Comparison of ENCODE assay signal across 8 mouse cellular contexts in genomic region chr11:75769206-75769605, GRCm38 (mm10). TPM values are rescaled to one million over a fixed set of nuclear protein-coding genes. Genes with fewer than 3 reads are reported as not detected.
DNase-seq lines count a peak whose midpoint lies in the region; ATAC-seq and TF ChIP-seq lines count a peak whose summit lies in the region.

No protein-coding gene starts in this region.

- peak; percentile 79 for DNase-seq in NIH3T3 (ENCODE audit: low read depth)
- DNase-seq in cerebellum, adult 9-11 months, result peak; percentile 87
- DNase-seq in frontal cortex, adult 2 months (ENCODE audit: extremely low spot score in 1 of 2, low spot score in 1 of 2), result peak; percentile 52 to 84
- DNase-seq in hindbrain, embryonic 11.5 days (ENCODE audit: low spot score), result peak; percentile 89
- peak; percentile 79 to 83 for DNase-seq in layer of hippocampus, postnatal 10 days (ENCODE audit: low spot score in 2 of 2)
- peak; percentile 95 for DNase-seq in lung, postnatal 0 days (ENCODE audit: low spot score)
- DNase-seq in ovary, postnatal 14 days (ENCODE audit: low spot score), result peak; percentile 85
- DNase-seq in thymus, postnatal 10 days (ENCODE audit: low spot score in 2 of 2), result peak; percentile 67 to 78

- no peaks in the 10 kb centered on the region for H3K27me3 ChIP-seq in hindbrain, embryonic 11.5 days (ENCODE audit: control insufficient read depth, insufficient read depth, low read length)
- H3K27me3 ChIP-seq in lung, postnatal 0 days (replicated peaks; ENCODE audit: insufficient read depth, low read length), result no peaks in the 10 kb centered on the region

- no peaks in the 10 kb centered on the region for H3K9me3 ChIP-seq in hindbrain, embryonic 11.5 days (ENCODE audit: control insufficient read depth, low read length)
- H3K9me3 ChIP-seq in lung, postnatal 0 days (ENCODE audit: low read length), result no peaks in the 10 kb centered on the region

- H3K4me1 ChIP-seq in hindbrain, embryonic 11.5 days (replicated peaks; ENCODE audit: control insufficient read depth, insufficient read depth, low read length), result no peaks in the 10 kb centered on the region
- 0 out of 2 replicates have a peak, but pooled peaks cover 9% of the 10 kb centered on the region for H3K4me1 ChIP-seq in lung, postnatal 0 days (ENCODE audit: insufficient read depth, low read depth, low read length)

- TF ChIP-seq EP300 in lung, postnatal 0 days (IDR thresholded peaks at IDR 0.05), result no peak

- peak; percentile 92 for ATAC-seq in hindbrain, embryonic 11.5 days (ENCODE audit: low FRiP score)
- peak; percentile 96 for ATAC-seq in lung, postnatal 0 days

- H3K4me2 ChIP-seq in hindbrain, embryonic 11.5 days (replicated peaks; ENCODE audit: low read depth, low read length), result no peak overlapping the region
- H3K4me2 ChIP-seq in lung, postnatal 0 days (replicated peaks; ENCODE audit: low read depth, low read length), result peak overlapping the region; percentile 44

- 0 out of 2 replicates have a peak, but pooled peaks cover 2% of the 10 kb centered on the region for H3K36me3 ChIP-seq in hindbrain, embryonic 11.5 days (ENCODE audit: control insufficient read depth, insufficient read depth, low read length)
- H3K36me3 ChIP-seq in lung, postnatal 0 days (ENCODE audit: insufficient read depth, low read length), result peaks cover 13% of the 10 kb centered on the region; the same call in 1 of the 2 replicates

- TF ChIP-seq CTCF in lung, postnatal 0 days (IDR thresholded peaks at IDR 0.05), result peak; percentile 88

- no peak overlapping the region for H3K27ac ChIP-seq in hindbrain, embryonic 11.5 days (ENCODE audit: low read depth, low read length)
- no peak overlapping the region for H3K27ac ChIP-seq in lung, postnatal 0 days (ENCODE audit: low read length)

- no peak overlapping the region for H3K9ac ChIP-seq in hindbrain, embryonic 11.5 days (ENCODE audit: low read depth, low read length)
- peak overlapping the region; percentile 6; the same call in 1 of the 2 replicates for H3K9ac ChIP-seq in lung, postnatal 0 days (replicated peaks; ENCODE audit: low read depth)

- no peak overlapping the region for H3K4me3 ChIP-seq in hindbrain, embryonic 11.5 days (ENCODE audit: low read depth, low read length)
- no peak overlapping the region for H3K4me3 ChIP-seq in lung, postnatal 0 days (ENCODE audit: low read depth, low read length)

- WGBS in hindbrain, embryonic 11.5 days, result under 1% methylated on average over 23 of the region's 23 CpGs
- WGBS in lung, postnatal 0 days, result under 1% methylated on average over 23 of the region's 23 CpGs

RNA-seq across cellular contexts. Expression of gene Doc2b, which starts 26.6 kb away (rescaled TPM):
- 5.2 and 11.0 TPM in 2 replicates for polyA plus RNA-seq in frontal cortex, adult 2 months (2012; rRNA removed)
- polyA plus RNA-seq in hindbrain, embryonic 11.5 days (2014; fragmentation: Nextera tagmentation; extraction: Ambion mirVana), result 0.24 and 0.62 TPM in 2 replicates
- 10 to 100 TPM; 76.5 to 82.5 TPM for total RNA-seq in layer of hippocampus, postnatal 10 days (2021)
- polyA plus RNA-seq in lung, postnatal 0 days (2015; fragmentation: Nextera tagmentation; extraction: Ambion mirVana), result 0.06 and 0.10 TPM in 2 replicates

RNA-seq across cellular contexts. Expression of gene Ywhae, which starts 36.5 kb away (rescaled TPM):
- polyA plus RNA-seq in frontal cortex, adult 2 months (2012; rRNA removed), result 1,066 and 1,088 TPM in 2 replicates
- polyA plus RNA-seq in hindbrain, embryonic 11.5 days (2014; fragmentation: Nextera tagmentation; extraction: Ambion mirVana), result 1,626 and 1,696 TPM in 2 replicates
- total RNA-seq in layer of hippocampus, postnatal 10 days (2021), result 1,000 to 10,000 TPM; 1,501 to 1,604 TPM
- 453 and 499 TPM in 2 replicates for polyA plus RNA-seq in lung, postnatal 0 days (2015; fragmentation: Nextera tagmentation; extraction: Ambion mirVana)
